Mouse (Mus musculus): Measurements from ENCODE around the gene Gm14685. TPM values are rescaled to one million over a fixed set of nuclear protein-coding genes. Genes with fewer than 3 reads are reported as not detected.
"Not testable (repeated sequence)": the region's sequence is repeated elsewhere in the genome, so short reads cannot be mapped to it uniquely, and the experiment has no call there.

Gm14685 gene
- total RNA-seq (2021): 1 to 10 TPM; 1.9 to 5.2 TPM
- long read RNA-seq, experiment 1: 0 reads
- long read RNA-seq, experiment 2, partial matches to known transcripts: 0 of 1 reads
- long read RNA-seq, experiment 2, other reads (novel, unspliced or antisense): 0 of 1 reads

GRCm38 (mm10) chrX:73116747-73117146, at the start of gene Gm14685:
Gene Gm14685 (plus strand): TSS chrX:73117047.
- DNase-seq (ENCODE audit: low spot score in 2 of 2): not testable (repeated sequence)

- not testable (repeated sequence) for DNase-seq (ENCODE audit: low spot score in 2 of 2)
These were observed 34.4 kb upstream of the Gm14685 start, which contains the start of gene Xlr4a for GRCm38 (mm10) chrX:73082267-73083055. Gene Xlr4a (minus strand): TSS chrX:73082478.

- not testable (repeated sequence) for DNase-seq (ENCODE audit: low spot score in 2 of 2)
These were observed 19.8 kb upstream of the Gm14685 start, which contains the start of gene Xlr3a for GRCm38 (mm10) chrX:73096941-73097508. Gene Xlr3a (minus strand): TSS chrX:73097095.

GRCm38 (mm10) chrX:73122859-73123829, 6.3 kb downstream of the Gm14685 start:
- DNase-seq (ENCODE audit: low spot score in 2 of 2): not testable (repeated sequence)

GRCm38 (mm10) chrX:73143218-73143618, 26.4 kb downstream of the Gm14685 start:
- not testable (repeated sequence) for DNase-seq (ENCODE audit: low spot score in 2 of 2)

- DNase-seq (ENCODE audit: low spot score in 2 of 2): not testable (repeated sequence)
These were observed 31.6 kb downstream of the Gm14685 start, which contains the start of gene Xlr5b for GRCm38 (mm10) chrX:73148496-73148895. Gene Xlr5b (plus strand): TSS chrX:73148796.

- not testable (repeated sequence) for DNase-seq (ENCODE audit: low spot score in 2 of 2)
These were observed 32.5 kb downstream of the Gm14685 start, which contains the start of gene DXBay18 for GRCm38 (mm10) chrX:73149350-73149749. Gene DXBay18 (minus strand): TSS chrX:73149450.

- not testable (repeated sequence) for DNase-seq (ENCODE audit: low spot score in 2 of 2)
These were observed 60.0 kb downstream of the Gm14685 start, which contains the start of gene Spin2d for GRCm38 (mm10) chrX:73176889-73177288. Gene Spin2d (minus strand): TSS chrX:73176989.

Other genes with a start within 250 kb of the Gm14685 start
- 10 to 100 TPM; 46.0 to 51.2 TPM for gene Cetn2, start 198.6 kb upstream of the Gm14685 start, total RNA-seq (2021)
- gene Nsdhl, start 198.5 kb upstream of the Gm14685 start, total RNA-seq (2021): 10 to 100 TPM; 34.6 to 43.2 TPM
- 1 to 10 TPM in 1 of 2 experiments, under 1 TPM in 1; 0.83 to 1.6 TPM for gene Zfp185, start 129.7 kb upstream of the Gm14685 start, total RNA-seq (2021)
- under 1 TPM; 0.52 to 0.62 TPM for gene Pnma5, start 79.9 kb upstream of the Gm14685 start, total RNA-seq (2021)
- 10 to 100 TPM; 18.8 to 28.4 TPM for gene Pnma3, start 52.3 kb upstream of the Gm14685 start, total RNA-seq (2021)
- 1 to 10 TPM in 1 of 2 experiments, not detected in 1; 1.2 TPM for gene Xlr4a, start 34.6 kb upstream of the Gm14685 start, total RNA-seq (2021)
- 1 to 10 TPM in 1 of 2 experiments, not detected in 1; 4.9 TPM for gene Xlr3a, start 20.0 kb upstream of the Gm14685 start, total RNA-seq (2021)
- not detected for gene Xlr5b, start 31.7 kb downstream of the Gm14685 start, total RNA-seq (2021)
- gene DXBay18, start 32.4 kb downstream of the Gm14685 start, total RNA-seq (2021): 1 to 10 TPM in 1 of 2 experiments, not detected in 1; 1.9 TPM
- gene Spin2d, start 59.9 kb downstream of the Gm14685 start, total RNA-seq (2021): not detected
- 10 to 100 TPM in 1 of 2 experiments, 1 to 10 TPM in 1; 1.4 to 14.4 TPM for gene Xlr3b, start 75.2 kb downstream of the Gm14685 start, total RNA-seq (2021)
- gene Xlr4b, start 97.3 kb downstream of the Gm14685 start, total RNA-seq (2021): 1 to 10 TPM in 1 of 2 experiments, not detected in 1; 1.6 TPM
- 10 to 100 TPM; 16.3 to 16.7 TPM for gene F8a, start 111.2 kb downstream of the Gm14685 start, total RNA-seq (2021)
- 1 to 10 TPM in 1 of 2 experiments, not detected in 1; 1.7 TPM for gene Xlr4c, start 126.1 kb downstream of the Gm14685 start, total RNA-seq (2021)
- gene Xlr3c, start 148.3 kb downstream of the Gm14685 start, total RNA-seq (2021): not detected
- gene Xlr5a, start 175.9 kb downstream of the Gm14685 start, total RNA-seq (2021): not detected
- not detected for gene Xlr5c, start 175.9 kb downstream of the Gm14685 start, total RNA-seq (2021)
- gene Gm45015, start 219.8 kb downstream of the Gm14685 start, total RNA-seq (2021): not detected
- gene Zfp275, start 225.6 kb downstream of the Gm14685 start, total RNA-seq (2021): 10 to 100 TPM; 11.1 to 11.7 TPM